Mouse (Mus musculus) erythroblast, embryonic 14.5 days (primary cell): ENCODE data around the gene Atp5j. TPM values are rescaled to one million over a fixed set of nuclear protein-coding genes. Genes with fewer than 3 reads are reported as not detected.

Source experiments
- H3K27me3 ChIP-seq: 2 replicates; pipeline ENCODE4 v1.6.1; 2012; ENCODE audit warnings: inconsistent platforms; ENCODE audit not compliant: control insufficient read depth
- H3K36me3 ChIP-seq: 2 replicates; pipeline ENCODE4 v1.6.1; 2012; ENCODE audit warnings: mild to moderate bottlenecking, inconsistent platforms; ENCODE audit not compliant: control insufficient read depth
- H3K4me1 ChIP-seq: 2 replicates; pipeline ENCODE4 v1.6.1; 2012; ENCODE audit warnings: inconsistent platforms; ENCODE audit not compliant: control insufficient read depth
- H3K4me3 ChIP-seq: replicated peaks from 2 replicates; pipeline ENCODE3; 2012; ENCODE audit warnings: moderate library complexity, mild to moderate bottlenecking, inconsistent platforms
- H3K9me3 ChIP-seq: 2 replicates; pipeline ENCODE4 v1.6.1; 2012; ENCODE audit warnings: low read length, inconsistent platforms, mixed read lengths; ENCODE audit not compliant: control insufficient read depth
- GATA1 ChIP-seq: IDR thresholded peaks from 2 replicates; pipeline ENCODE4 v1.6.1; 2012; ENCODE audit warnings: low read length, inconsistent platforms, mixed read lengths
- TAL1 ChIP-seq: IDR thresholded peaks from 3 replicates; pipeline ENCODE4 v1.6.1; 2012; ENCODE audit warnings: low read length, inconsistent platforms, mixed read lengths
- polyA plus RNA-seq: library from polyadenylated mRNA; stranded (reverse); fragments of >175 nt; gene quantifications from 2 replicates; pipeline ENCODE4 v1.2.3, GENCODE M21; 2012

Atp5j gene
- polyA plus RNA-seq: 3.7 and 4.3 TPM in 2 replicates

GRCm38 (mm10) chr16:84835441-84835822 is at the start of gene Atp5j:
Gene Atp5j, minus strand, starts transcription at chr16:84835625.
- Histone ChIP-seq H3K4me1 (peaks cover 40% of the 10 kb centered on the region), H3K9me3 (no peaks in the 10 kb centered on the region), H3K36me3 (peaks cover 60% of the 10 kb centered on the region), H3K4me3 (peak within 1 kb of the TSS; percentile 95), H3K27me3 (no peaks in the 10 kb centered on the region)
- TF ChIP-seq TAL1: no peak
- TF ChIP-seq GATA1: no peak

GRCm38 (mm10) chr16:84884572-84884971 is 49.1 kb upstream of the Atp5j start:
- H3K4me3 ChIP-seq: no peak overlapping the region
- H3K27me3 ChIP-seq: no peaks in the 10 kb centered on the region
- no peaks in the 10 kb centered on the region for H3K9me3 ChIP-seq
- H3K4me1 ChIP-seq: no peaks in the 10 kb centered on the region
- TF ChIP-seq GATA1: no peak
- TF ChIP-seq TAL1: no peak
- H3K36me3 ChIP-seq: no peaks in the 10 kb centered on the region

- Histone ChIP-seq H3K4me1 (no peaks in the 10 kb centered on the region), H3K4me3 (no peak overlapping the region), H3K9me3 (no peaks in the 10 kb centered on the region), H3K27me3 (no peaks in the 10 kb centered on the region), H3K36me3 (no peaks in the 10 kb centered on the region)
- TF ChIP-seq GATA1: no peak
- TF ChIP-seq TAL1: no peak
Observed at GRCm38 (mm10) chr16:84881754-84882321, 46.4 kb upstream of the Atp5j start.

GRCm38 (mm10) chr16:84881168-84881567 is 45.7 kb upstream of the Atp5j start:
- Histone ChIP-seq H3K4me3 (no peak overlapping the region), H3K9me3 (no peaks in the 10 kb centered on the region), H3K36me3 (no peaks in the 10 kb centered on the region), H3K4me1 (no peaks in the 10 kb centered on the region), H3K27me3 (no peaks in the 10 kb centered on the region)
- TF ChIP-seq GATA1 (no peak), TAL1 (no peak)

DNA sequence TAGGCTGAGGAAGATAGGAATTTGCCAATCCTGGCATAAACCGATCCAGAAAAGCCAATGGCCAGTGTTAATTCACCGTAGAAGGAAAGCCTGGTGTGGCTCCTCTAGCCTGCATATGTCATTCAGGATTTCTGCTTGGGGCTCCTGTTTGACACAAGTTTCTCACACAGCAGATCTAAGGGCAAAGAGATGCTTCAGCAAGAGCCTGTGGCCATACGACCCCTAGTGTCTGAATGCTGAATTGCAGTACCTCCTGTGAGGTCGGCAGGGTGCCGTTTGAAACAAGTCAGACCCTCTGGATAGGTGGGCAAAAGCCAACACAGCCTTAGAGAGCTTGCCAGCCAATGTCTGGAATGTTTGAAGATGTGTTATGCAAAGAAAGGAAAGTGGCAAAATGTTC is 43.7 kb upstream of the Atp5j start:
- no peak overlapping the region for H3K4me3 ChIP-seq

GRCm38 (mm10) chr16:84876082-84876481 is 40.7 kb upstream of the Atp5j start:
- H3K27me3 ChIP-seq: no peaks in the 10 kb centered on the region
- no peaks in the 10 kb centered on the region for H3K9me3 ChIP-seq
- H3K4me1 ChIP-seq: no peaks in the 10 kb centered on the region
- no peak for TF ChIP-seq TAL1
- TF ChIP-seq GATA1: no peak
- H3K36me3 ChIP-seq: no peaks in the 10 kb centered on the region
- H3K4me3 ChIP-seq: no peak overlapping the region

More for the DNA sequence above, 43.7 kb upstream of the Atp5j start:
- H3K27me3 ChIP-seq: no peaks in the 10 kb centered on the region
- no peaks in the 10 kb centered on the region for H3K9me3 ChIP-seq
- no peak for TF ChIP-seq GATA1
- TF ChIP-seq TAL1: no peak
- no peaks in the 10 kb centered on the region for H3K36me3 ChIP-seq
- H3K4me1 ChIP-seq: no peaks in the 10 kb centered on the region

- Histone ChIP-seq H3K4me1 (no peaks in the 10 kb centered on the region), H3K9me3 (no peaks in the 10 kb centered on the region), H3K4me3 (no peak overlapping the region), H3K27me3 (no peaks in the 10 kb centered on the region), H3K36me3 (no peaks in the 10 kb centered on the region)
- TF ChIP-seq TAL1 (no peak), GATA1 (no peak)
Observed at GRCm38 (mm10) chr16:84875718-84876035, 40.3 kb upstream of the Atp5j start.

DNA sequence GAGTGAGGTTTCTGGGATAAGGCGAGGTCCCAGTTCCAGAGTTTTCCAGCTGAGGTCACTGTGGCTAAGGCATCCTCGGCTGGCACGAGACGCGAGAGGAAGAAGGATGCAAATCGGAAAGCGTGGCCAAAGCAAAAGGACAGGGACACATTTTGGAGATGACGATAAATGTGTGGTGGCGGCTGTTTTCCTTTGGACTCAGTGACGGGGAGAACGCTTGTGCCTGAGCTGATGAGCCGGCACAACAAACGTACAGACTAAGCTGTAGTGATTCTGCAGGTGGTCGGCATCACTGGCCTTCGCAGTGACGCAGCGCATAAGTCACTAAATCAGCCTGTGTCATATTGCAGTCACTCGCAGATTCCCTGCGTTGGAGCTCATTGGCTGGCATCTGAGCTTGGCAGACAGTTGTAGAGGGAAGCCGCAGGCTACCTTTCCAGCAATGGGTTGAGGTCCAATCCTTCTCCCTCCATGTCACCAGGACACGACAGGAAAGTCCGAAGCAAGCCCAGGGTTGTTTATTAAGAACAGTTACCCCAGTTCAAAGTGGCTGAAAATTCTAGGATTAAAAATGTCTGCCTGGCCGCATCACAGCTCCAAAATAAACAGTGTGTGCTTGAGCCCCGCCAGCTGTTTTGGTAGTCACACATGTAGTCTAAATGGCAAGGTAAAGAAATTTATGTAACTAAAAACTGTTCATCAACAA is 39.7 kb upstream of the Atp5j start:
- H3K4me3 ChIP-seq: no peak overlapping the region
- no peak for TF ChIP-seq GATA1
- TF ChIP-seq TAL1: no peak
- H3K27me3 ChIP-seq: no peaks in the 10 kb centered on the region
- no peaks in the 10 kb centered on the region for H3K36me3 ChIP-seq
- H3K4me1 ChIP-seq: no peaks in the 10 kb centered on the region
- H3K9me3 ChIP-seq: no peaks in the 10 kb centered on the region

- Histone ChIP-seq H3K9me3 (no peaks in the 10 kb centered on the region), H3K36me3 (no peaks in the 10 kb centered on the region), H3K4me1 (no peaks in the 10 kb centered on the region), H3K27me3 (no peaks in the 10 kb centered on the region), H3K4me3 (no peak overlapping the region)
- TF ChIP-seq TAL1 (no peak), GATA1 (no peak)
Observed at GRCm38 (mm10) chr16:84873805-84874204, 38.4 kb upstream of the Atp5j start.
